Mouse (Mus musculus): ENCODE data around the gene Ccdc124. TPM values are rescaled to one million over a fixed set of nuclear protein-coding genes. Genes with fewer than 3 reads are reported as not detected.

Gene Ccdc124
- polyA plus RNA-seq, 1 experiment from 2014 or later: 87.2 TPM

- no peak for DNase-seq (ENCODE audit: low spot score)
- 0 out of 2 replicates have a peak, but pooled peaks cover 6% of the 10 kb centered on the region for H3K4me1 ChIP-seq (replicated peaks; ENCODE audit: insufficient read depth, low read length)
- H3K9me3 ChIP-seq (replicated peaks; ENCODE audit: low read length): no peaks in the 10 kb centered on the region
- no peak for TF ChIP-seq CTCF (IDR thresholded peaks at IDR 0.05; ENCODE audit: low read depth)
- H3K4me3 ChIP-seq (replicated peaks; ENCODE audit: low read depth, low read length): no peak overlapping the region
- H3K27me3 ChIP-seq (ENCODE audit: insufficient read depth, low read length): no peaks in the 10 kb centered on the region
- WGBS: 89% methylated on average over 10 of the region's 10 CpGs
- no peak overlapping the region for H3K9ac ChIP-seq (ENCODE audit: low read depth, low read length)
- no peak for ATAC-seq (replicated peaks; ENCODE audit: low FRiP score, low read depth)
- H3K4me2 ChIP-seq (ENCODE audit: low read length): no peak overlapping the region
- H3K36me3 ChIP-seq (ENCODE audit: insufficient read depth, low read length): no peaks in the 10 kb centered on the region
- no peak overlapping the region for H3K27ac ChIP-seq
These were observed 10.9 kb upstream of the Ccdc124 start for GRCm38 (mm10) chr8:70884683-70885082.

- DNase-seq (ENCODE audit: low spot score) (no peak), ATAC-seq (replicated peaks; ENCODE audit: low FRiP score, low read depth) (no peak)
- Histone ChIP-seq H3K27me3 (ENCODE audit: insufficient read depth, low read length) (no peaks in the 10 kb centered on the region), H3K4me3 (replicated peaks; ENCODE audit: low read depth, low read length) (no peak overlapping the region), H3K9ac (ENCODE audit: low read depth, low read length) (no peak overlapping the region), H3K4me2 (ENCODE audit: low read length) (no peak overlapping the region), H3K36me3 (ENCODE audit: insufficient read depth, low read length) (no peaks in the 10 kb centered on the region), H3K4me1 (replicated peaks; ENCODE audit: insufficient read depth, low read length) (0 out of 2 replicates have a peak, but pooled peaks cover 6% of the 10 kb centered on the region), H3K27ac (no peak overlapping the region), H3K9me3 (replicated peaks; ENCODE audit: low read length) (no peaks in the 10 kb centered on the region)
- WGBS: 77% methylated on average over 4 of the region's 4 CpGs
- no peak for TF ChIP-seq CTCF (IDR thresholded peaks at IDR 0.05; ENCODE audit: low read depth)
These were observed 10.5 kb upstream of the Ccdc124 start for GRCm38 (mm10) chr8:70884186-70884585.

GRCm38 (mm10) chr8:70880546-70880945, 6.8 kb upstream of the Ccdc124 start:
- DNase-seq (ENCODE audit: low spot score): no peak
- 0 out of 2 replicates have a peak, but pooled peaks have one; percentile 27 for ATAC-seq (replicated peaks; ENCODE audit: low FRiP score, low read depth)
- TF ChIP-seq CTCF (IDR thresholded peaks at IDR 0.05; ENCODE audit: low read depth): no peak
- Histone ChIP-seq H3K4me3 (replicated peaks; ENCODE audit: low read depth, low read length) (no peak overlapping the region), H3K9me3 (replicated peaks; ENCODE audit: low read length) (no peaks in the 10 kb centered on the region), H3K9ac (ENCODE audit: low read depth, low read length) (no peak overlapping the region), H3K4me2 (ENCODE audit: low read length) (no peak overlapping the region), H3K27me3 (ENCODE audit: insufficient read depth, low read length) (no peaks in the 10 kb centered on the region), H3K36me3 (ENCODE audit: insufficient read depth, low read length) (no peaks in the 10 kb centered on the region), H3K4me1 (replicated peaks; ENCODE audit: insufficient read depth, low read length) (0 out of 2 replicates have a peak, but pooled peaks cover 6% of the 10 kb centered on the region), H3K27ac (no peak overlapping the region)
- WGBS: 23% methylated on average over 11 of the region's 11 CpGs

- Histone ChIP-seq H3K4me2 (ENCODE audit: low read length) (no peak overlapping the region), H3K27ac (no peak overlapping the region), H3K4me3 (replicated peaks; ENCODE audit: low read depth, low read length) (no peak overlapping the region), H3K9ac (ENCODE audit: low read depth, low read length) (no peak overlapping the region), H3K36me3 (ENCODE audit: insufficient read depth, low read length) (no peaks in the 10 kb centered on the region), H3K4me1 (replicated peaks; ENCODE audit: insufficient read depth, low read length) (0 out of 2 replicates have a peak, but pooled peaks cover 6% of the 10 kb centered on the region), H3K9me3 (replicated peaks; ENCODE audit: low read length) (no peaks in the 10 kb centered on the region), H3K27me3 (ENCODE audit: insufficient read depth, low read length) (no peaks in the 10 kb centered on the region)
- WGBS: 6% methylated on average over 4 of the region's 4 CpGs
- ATAC-seq (replicated peaks; ENCODE audit: low FRiP score, low read depth): peak; percentile 53
- peak; percentile 35; the same call in 1 of the 2 replicates for TF ChIP-seq CTCF (IDR thresholded peaks at IDR 0.05; ENCODE audit: low read depth)
- peak; percentile 16 for DNase-seq (ENCODE audit: low spot score)
These were observed 6.4 kb upstream of the Ccdc124 start for GRCm38 (mm10) chr8:70880126-70880525.

GRCm38 (mm10) chr8:70879500-70879899, 5.8 kb upstream of the Ccdc124 start:
- H3K36me3 ChIP-seq (ENCODE audit: insufficient read depth, low read length): no peaks in the 10 kb centered on the region
- H3K9ac ChIP-seq (ENCODE audit: low read depth, low read length): no peak overlapping the region
- H3K9me3 ChIP-seq (replicated peaks; ENCODE audit: low read length): no peaks in the 10 kb centered on the region
- H3K4me2 ChIP-seq (ENCODE audit: low read length): no peak overlapping the region
- no peak for TF ChIP-seq CTCF (IDR thresholded peaks at IDR 0.05; ENCODE audit: low read depth)
- WGBS: 52% methylated on average over 4 of the region's 4 CpGs
- no peaks in the 10 kb centered on the region for H3K27me3 ChIP-seq (ENCODE audit: insufficient read depth, low read length)
- ATAC-seq (replicated peaks; ENCODE audit: low FRiP score, low read depth) (no peak), DNase-seq (ENCODE audit: low spot score) (no peak)
- H3K4me3 ChIP-seq (replicated peaks; ENCODE audit: low read depth, low read length): no peak overlapping the region
- no peak overlapping the region for H3K27ac ChIP-seq
- 0 out of 2 replicates have a peak, but pooled peaks cover 6% of the 10 kb centered on the region for H3K4me1 ChIP-seq (replicated peaks; ENCODE audit: insufficient read depth, low read length)

GRCm38 (mm10) chr8:70878178-70878577, 4.4 kb upstream of the Ccdc124 start:
- 0 out of 2 replicates have a peak, but pooled peaks cover 6% of the 10 kb centered on the region for H3K4me1 ChIP-seq (replicated peaks; ENCODE audit: insufficient read depth, low read length)
- no peak overlapping the region for H3K4me2 ChIP-seq (ENCODE audit: low read length)
- no peaks in the 10 kb centered on the region for H3K9me3 ChIP-seq (replicated peaks; ENCODE audit: low read length)
- H3K9ac ChIP-seq (ENCODE audit: low read depth, low read length): no peak overlapping the region
- WGBS: 53% methylated on average over 2 of the region's 2 CpGs
- H3K4me3 ChIP-seq (replicated peaks; ENCODE audit: low read depth, low read length): no peak overlapping the region
- no peak for TF ChIP-seq CTCF (IDR thresholded peaks at IDR 0.05; ENCODE audit: low read depth)
- DNase-seq (ENCODE audit: low spot score) (no peak), ATAC-seq (replicated peaks; ENCODE audit: low FRiP score, low read depth) (no peak)
- H3K36me3 ChIP-seq (ENCODE audit: insufficient read depth, low read length): no peaks in the 10 kb centered on the region
- H3K27me3 ChIP-seq (ENCODE audit: insufficient read depth, low read length): no peaks in the 10 kb centered on the region
- no peak overlapping the region for H3K27ac ChIP-seq

- no peaks in the 10 kb centered on the region for H3K27me3 ChIP-seq (ENCODE audit: insufficient read depth, low read length)
- H3K4me3 ChIP-seq (replicated peaks; ENCODE audit: low read depth, low read length): no peak overlapping the region
- H3K27ac ChIP-seq: no peak overlapping the region
- TF ChIP-seq CTCF (IDR thresholded peaks at IDR 0.05; ENCODE audit: low read depth): no peak
- no peaks in the 10 kb centered on the region for H3K9me3 ChIP-seq (replicated peaks; ENCODE audit: low read length)
- H3K4me2 ChIP-seq (ENCODE audit: low read length): no peak overlapping the region
- DNase-seq (ENCODE audit: low spot score) (no peak), ATAC-seq (replicated peaks; ENCODE audit: low FRiP score, low read depth) (no peak)
- WGBS: 37% methylated on average over 4 of the region's 4 CpGs
- H3K36me3 ChIP-seq (ENCODE audit: insufficient read depth, low read length): no peaks in the 10 kb centered on the region
- 0 out of 2 replicates have a peak, but pooled peaks cover 9% of the 10 kb centered on the region for H3K4me1 ChIP-seq (replicated peaks; ENCODE audit: insufficient read depth, low read length)
- no peak overlapping the region for H3K9ac ChIP-seq (ENCODE audit: low read depth, low read length)
These were observed 2.6 kb upstream of the Ccdc124 start for GRCm38 (mm10) chr8:70876382-70876781.
